Mouse (Mus musculus): ENCODE measurements at regions not wholly inside any gene's neighbourhood (a gene's known extent, or its start where the extent isn't known, plus 50 kb on each side); places are given as distances from the start of the nearest gene placed in this dataset.

DNA sequence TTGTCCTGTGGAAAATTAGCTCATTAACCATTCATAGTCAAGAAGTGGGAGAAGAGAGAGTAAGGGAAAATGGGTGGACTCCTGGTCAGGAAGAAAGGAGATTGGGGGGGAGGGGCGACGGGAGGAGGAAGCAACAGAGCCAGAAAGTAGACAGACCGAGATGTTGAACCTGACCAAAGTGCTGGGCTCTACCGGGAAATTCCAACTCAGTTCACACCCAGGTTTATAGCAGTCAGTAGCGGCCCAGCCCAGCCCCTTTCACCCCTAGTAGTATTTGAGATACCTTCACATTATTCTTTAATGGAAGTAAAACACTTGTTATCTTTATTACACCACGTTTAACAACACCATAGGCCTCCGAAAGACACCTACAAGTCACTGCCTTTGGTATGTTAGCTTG, 158.2 kb downstream of the Hibadh start:
- DNase-seq (ENCODE audit: low spot score in 2 of 2) = no peak

DNA sequence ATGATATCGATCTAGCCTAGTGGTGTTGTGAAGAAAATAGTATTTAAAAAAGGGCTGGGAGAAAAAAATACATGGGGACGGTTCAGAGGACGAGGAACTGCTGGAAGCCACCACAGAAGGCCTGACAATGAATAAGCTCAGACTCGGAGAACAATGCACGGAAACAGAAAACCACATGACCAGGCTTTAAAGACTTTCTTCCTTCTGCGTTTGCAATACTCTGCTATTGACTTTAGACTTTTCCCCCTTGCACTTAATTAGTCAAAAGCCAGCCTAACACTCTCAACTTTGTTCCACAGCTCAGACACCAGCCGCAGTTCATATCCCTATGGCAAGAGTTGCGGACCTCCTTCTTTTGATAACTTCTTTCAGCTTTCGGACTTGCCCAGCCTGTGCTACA, 154.0 kb downstream of the Hibadh start:
- DNase-seq (ENCODE audit: low spot score in 2 of 2) = no peak

DNA sequence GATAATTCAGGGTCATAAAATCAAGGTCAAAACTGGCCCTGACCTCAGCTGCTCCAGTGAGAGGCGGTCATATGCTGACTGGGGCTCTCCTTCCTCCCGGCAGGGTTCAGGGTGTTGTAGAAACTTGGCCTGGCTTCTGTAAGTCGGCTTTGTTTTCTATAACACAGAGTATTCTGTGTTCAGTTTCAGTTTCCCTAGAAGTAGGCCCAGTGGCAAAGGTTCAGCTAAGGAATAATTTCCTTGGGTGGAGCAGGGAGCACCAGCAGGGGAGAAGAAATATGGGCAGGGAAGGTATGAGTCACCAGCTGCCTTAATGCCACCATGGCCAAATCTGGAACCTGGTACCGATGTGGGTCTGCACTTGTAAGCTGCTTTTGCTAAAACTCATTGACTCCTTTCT, 153.5 kb downstream of the Hibadh start:
- no peak for DNase-seq (ENCODE audit: low spot score in 2 of 2)

DNA sequence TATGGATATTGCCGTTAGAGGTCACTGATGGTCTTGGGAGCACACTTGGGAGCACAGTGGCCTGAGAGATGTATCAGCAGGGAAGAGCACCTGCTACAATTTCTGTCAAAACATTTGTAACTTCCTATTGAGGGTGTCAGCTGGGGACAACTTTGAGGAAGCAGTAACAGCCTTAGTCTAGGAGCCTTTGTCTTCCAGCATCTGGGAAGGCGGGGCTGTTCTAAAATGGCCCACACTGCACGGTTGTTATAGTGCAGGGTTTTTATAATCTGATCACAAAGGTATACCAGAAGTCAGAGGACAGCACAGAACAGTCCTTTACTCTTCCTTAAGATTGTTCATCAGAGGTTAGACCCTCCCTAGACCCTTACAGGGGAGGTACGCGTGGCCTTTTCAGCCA, 152.3 kb downstream of the Hibadh start:
- no peak for DNase-seq (ENCODE audit: low spot score in 2 of 2)

DNA sequence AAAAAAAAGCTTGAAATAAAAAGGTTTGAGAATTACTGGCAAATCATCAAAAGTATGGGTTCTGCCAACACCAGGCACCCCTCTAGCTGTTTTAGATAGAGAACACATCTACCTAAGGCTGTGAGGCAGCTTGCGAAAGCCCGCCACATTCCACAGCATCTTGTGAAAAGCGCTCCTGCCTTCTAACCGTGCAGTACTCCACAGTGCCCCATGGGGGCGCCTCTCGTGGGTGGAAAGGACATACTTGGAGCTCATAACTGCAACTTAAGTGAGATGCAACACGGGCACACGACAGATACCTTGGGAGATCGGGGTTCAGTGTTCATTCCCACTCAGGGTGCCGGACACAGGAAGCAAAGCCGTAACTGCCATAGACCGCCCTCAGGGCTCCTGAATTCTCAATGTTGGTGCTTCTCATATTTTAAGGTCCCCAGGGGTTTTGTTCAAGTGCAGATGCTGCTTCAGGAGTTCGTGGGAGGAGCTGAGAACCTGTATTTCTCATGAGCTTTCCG, 149.9 kb downstream of the Hibadh start:
- no peak for DNase-seq (ENCODE audit: low spot score in 2 of 2)

DNA sequence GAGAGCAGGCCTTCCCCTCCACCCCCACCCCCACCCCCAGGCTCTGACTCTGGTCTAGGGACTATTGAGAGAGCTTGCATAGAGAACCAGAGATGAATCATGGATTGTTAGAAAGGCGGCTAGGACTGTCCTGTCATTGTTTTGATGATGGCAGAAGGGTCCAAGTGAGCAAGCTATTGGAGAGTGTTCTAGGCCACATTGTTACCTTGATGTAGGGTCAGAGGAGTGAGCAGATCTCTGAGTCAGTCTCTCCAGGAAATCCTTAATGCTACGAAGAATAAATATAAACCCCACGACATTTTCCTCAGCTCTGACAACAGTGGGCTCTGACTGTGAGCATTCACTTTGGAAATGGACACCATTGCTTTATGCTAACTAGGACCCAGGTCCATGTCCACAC, 144.9 kb downstream of the Hibadh start:
- no peak for DNase-seq (ENCODE audit: low spot score in 2 of 2)

DNA sequence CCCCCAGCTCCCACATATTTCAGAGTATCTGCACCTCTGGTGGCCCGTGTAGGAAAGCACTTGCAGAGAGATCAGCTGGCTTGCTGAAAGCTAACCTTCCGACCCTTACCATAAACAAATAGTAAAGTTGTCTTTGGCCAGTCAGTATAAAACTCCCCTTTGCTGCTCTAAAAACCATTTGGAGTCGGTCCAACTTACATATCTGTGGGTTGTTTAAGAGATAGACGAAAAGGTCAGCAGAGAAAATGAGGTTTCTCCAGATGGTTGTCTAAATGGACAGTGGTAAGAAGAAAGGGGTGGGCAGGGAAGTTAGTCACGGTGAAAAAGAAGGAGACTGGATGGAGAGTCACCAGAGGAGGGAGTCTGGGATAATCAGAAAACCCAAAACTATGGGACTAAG, 144.3 kb downstream of the Hibadh start:
- no peak for DNase-seq (ENCODE audit: low spot score in 2 of 2)

Measured in frontal cortex, postnatal 14 days (tissue).